Mouse (Mus musculus) E14TG2a.4 (cell line): ENCODE results near the gene Spdl1.
A peak's percentile ranks its signal among the peaks of the same experiment; 100 is the strongest.

Source experiments
- H3K27me3 ChIP-seq: 2 replicates; pipeline ENCODE4 v1.6.1; 2014; ENCODE audit warnings: low read length, control low read depth; ENCODE audit not compliant: insufficient read depth
- H3K36me3 ChIP-seq: 2 replicates; pipeline ENCODE4 v1.6.1; 2014; ENCODE audit warnings: low read length, control low read depth; ENCODE audit not compliant: insufficient read depth
- H3K4me1 ChIP-seq: replicated peaks from 2 replicates; pipeline ENCODE4 v1.6.1; 2014; ENCODE audit warnings: low read depth, low read length, control low read depth
- H3K4me3 ChIP-seq: replicated peaks from 2 replicates; pipeline ENCODE4 v1.5.1; 2014; ENCODE audit warnings: mild to moderate bottlenecking, low read length
- H3K9me3 ChIP-seq: 2 replicates; pipeline ENCODE4 v1.6.1; 2014; ENCODE audit warnings: low read length, control low read depth
- CTCF ChIP-seq: conservative IDR thresholded peaks from 2 replicates; pipeline ENCODE4 v1.5.1; 2014; ENCODE audit warnings: low read length
- NANOG ChIP-seq: IDR thresholded peaks from 2 replicates; pipeline ENCODE4 v1.6.1; 2014; ENCODE audit warnings: borderline replicate concordance, low read length, mixed read lengths
- POU5F1 ChIP-seq: IDR thresholded peaks from 2 replicates; pipeline ENCODE4 v1.6.1; 2014; ENCODE audit warnings: low read length, borderline replicate concordance

The Spdl1 gene

DNA sequence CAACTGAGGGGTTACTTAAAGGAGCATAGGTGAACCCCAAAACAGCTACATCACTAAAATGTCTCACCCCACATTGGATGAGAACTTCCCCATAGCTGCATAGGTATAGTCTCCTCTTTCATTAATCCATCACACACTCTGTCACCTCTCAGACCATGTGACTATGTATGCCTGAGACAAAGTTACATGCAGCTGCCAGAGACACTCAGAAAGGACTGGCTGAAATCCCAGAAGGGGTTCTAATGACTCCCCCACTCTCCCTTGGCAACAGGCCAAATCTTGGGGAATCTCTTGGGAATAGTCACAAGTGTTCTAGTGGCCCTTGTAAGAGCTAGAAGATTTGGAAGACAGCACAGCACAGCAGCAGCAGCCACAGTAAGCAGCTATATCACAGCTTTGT lies 48.6 kb downstream of the Spdl1 start:
- Histone ChIP-seq H3K36me3 (no peaks in the 10 kb centered on the region), H3K4me3 (no peak overlapping the region), H3K4me1 (peaks cover 30% of the 10 kb centered on the region), H3K9me3 (peaks cover 11% of the 10 kb centered on the region), H3K27me3 (no peaks in the 10 kb centered on the region)
- TF ChIP-seq CTCF: no peak
- no peak for TF ChIP-seq NANOG
- no peak for TF ChIP-seq POU5F1

GRCm38 (mm10) chr11:34783587-34784043 lies 49.8 kb downstream of the Spdl1 start, which contains the start of gene Dock2:
Gene Dock2 (minus strand): TSS chr11:34783892.
- H3K4me3 ChIP-seq: peak within 1 kb of the TSS; percentile 63
- no peak for TF ChIP-seq CTCF
- no peak for TF ChIP-seq POU5F1
- no peak for TF ChIP-seq NANOG
- H3K4me1 ChIP-seq: peaks cover 30% of the 10 kb centered on the region
- peaks cover 11% of the 10 kb centered on the region for H3K9me3 ChIP-seq
- no peaks in the 10 kb centered on the region for H3K27me3 ChIP-seq
- no peaks in the 10 kb centered on the region for H3K36me3 ChIP-seq

GRCm38 (mm10) chr11:34782516-34783430 lies 50.7 kb downstream of the Spdl1 start:
- no peak for TF ChIP-seq CTCF
- Histone ChIP-seq H3K36me3 (no peaks in the 10 kb centered on the region), H3K27me3 (no peaks in the 10 kb centered on the region), H3K4me3 (peak overlapping the region; percentile 63; the same call in 1 of the 2 replicates), H3K4me1 (peaks cover 30% of the 10 kb centered on the region), H3K9me3 (peaks cover 11% of the 10 kb centered on the region)

- Histone ChIP-seq H3K9me3 (peaks cover 11% of the 10 kb centered on the region), H3K4me1 (peaks cover 30% of the 10 kb centered on the region), H3K36me3 (no peaks in the 10 kb centered on the region), H3K4me3 (no peak overlapping the region), H3K27me3 (no peaks in the 10 kb centered on the region)
- no peak for TF ChIP-seq POU5F1
- TF ChIP-seq NANOG: no peak
- no peak for TF ChIP-seq CTCF
Measured at GRCm38 (mm10) chr11:34780786-34781185, 52.7 kb downstream of the Spdl1 start.

DNA sequence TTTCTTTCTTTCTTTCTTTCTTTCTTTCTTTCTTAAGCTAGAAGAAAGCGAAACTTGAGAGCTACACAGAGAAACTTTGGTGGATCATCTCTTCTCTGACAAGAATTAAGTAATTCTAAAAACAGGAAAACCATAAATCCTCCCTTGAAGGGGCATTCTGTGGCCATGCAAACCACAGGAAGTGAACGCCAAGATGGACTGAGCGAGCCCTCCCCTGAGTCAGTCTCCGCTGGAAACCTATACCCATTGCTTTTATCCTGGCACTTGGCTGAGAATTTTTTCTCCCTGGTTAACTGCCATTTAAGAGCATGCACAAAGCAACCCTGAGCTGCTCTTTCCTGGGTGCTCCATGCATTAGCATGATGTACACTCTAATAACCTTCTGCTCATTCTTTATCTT lies 53.5 kb downstream of the Spdl1 start:
- H3K9me3 ChIP-seq: peaks cover 11% of the 10 kb centered on the region
- TF ChIP-seq NANOG (no peak), CTCF (no peak), POU5F1 (no peak)
- H3K36me3 ChIP-seq: no peaks in the 10 kb centered on the region
- H3K4me3 ChIP-seq: no peak overlapping the region
- peaks cover 39% of the 10 kb centered on the region for H3K4me1 ChIP-seq
- no peaks in the 10 kb centered on the region for H3K27me3 ChIP-seq

DNA sequence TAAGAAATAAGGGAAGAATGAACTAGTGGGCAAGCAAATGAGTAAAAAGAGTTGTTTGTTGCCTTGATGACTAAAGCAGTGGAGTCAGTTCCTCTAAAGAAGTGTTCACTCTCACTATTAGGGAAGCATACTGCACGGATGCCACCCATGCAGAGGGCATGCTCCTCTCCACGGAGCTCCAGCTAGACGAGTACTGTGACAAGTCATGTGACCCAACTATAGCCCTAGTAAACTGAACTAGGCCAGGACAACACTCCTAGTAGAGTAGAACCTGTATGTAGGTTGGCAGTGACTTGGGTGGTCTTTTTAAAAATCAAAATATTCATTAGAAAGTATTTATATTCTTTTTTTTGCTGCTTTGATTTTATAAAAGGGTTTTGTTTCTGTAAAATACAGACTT lies 55.1 kb downstream of the Spdl1 start:
- H3K27me3 ChIP-seq: no peaks in the 10 kb centered on the region
- H3K9me3 ChIP-seq: peaks cover 11% of the 10 kb centered on the region
- H3K36me3 ChIP-seq: no peaks in the 10 kb centered on the region
- no peak for TF ChIP-seq NANOG
- TF ChIP-seq CTCF: no peak
- no peak for TF ChIP-seq POU5F1
- no peak overlapping the region for H3K4me3 ChIP-seq
- peaks cover 37% of the 10 kb centered on the region for H3K4me1 ChIP-seq

GRCm38 (mm10) chr11:34777529-34777928 lies 55.9 kb downstream of the Spdl1 start:
- TF ChIP-seq NANOG: no peak
- no peak for TF ChIP-seq CTCF
- no peak for TF ChIP-seq POU5F1
- peaks cover 29% of the 10 kb centered on the region for H3K4me1 ChIP-seq

GRCm38 (mm10) chr11:34776054-34776453 lies 57.4 kb downstream of the Spdl1 start:
- H3K36me3 ChIP-seq: no peaks in the 10 kb centered on the region
- H3K4me1 ChIP-seq: peaks cover 32% of the 10 kb centered on the region
- no peak overlapping the region for H3K4me3 ChIP-seq
- TF ChIP-seq NANOG: no peak
- no peak for TF ChIP-seq CTCF
- TF ChIP-seq POU5F1: no peak
- no peaks in the 10 kb centered on the region for H3K27me3 ChIP-seq
- H3K9me3 ChIP-seq: no peaks in the 10 kb centered on the region

More at GRCm38 (mm10) chr11:34777529-34777928, 55.9 kb downstream of the Spdl1 start:
- no peak overlapping the region for H3K4me3 ChIP-seq
- no peaks in the 10 kb centered on the region for H3K27me3 ChIP-seq
- no peaks in the 10 kb centered on the region for H3K36me3 ChIP-seq
- peaks cover 6% of the 10 kb centered on the region for H3K9me3 ChIP-seq
